Mouse (Mus musculus) ES-Bruce4 (cell line): ENCODE data around the gene Kansl2. TPM values are rescaled to one million over a fixed set of nuclear protein-coding genes. Genes with fewer than 3 reads are reported as not detected.

Experiments
- H3K27ac ChIP-seq: 2 replicates; pipeline ENCODE4 v1.5.1; 2012; ENCODE audit warnings: low read length, inconsistent platforms; ENCODE audit not compliant: insufficient read depth
- H3K27me3 ChIP-seq: 2 replicates; pipeline ENCODE4 v1.6.1; 2012; ENCODE audit warnings: mild to moderate bottlenecking, low read length, inconsistent platforms; ENCODE audit not compliant: control insufficient read depth, poor library complexity, insufficient read depth, severe bottlenecking
- H3K36me3 ChIP-seq: 2 replicates; pipeline ENCODE4 v1.6.1; 2012; ENCODE audit warnings: inconsistent platforms, mild to moderate bottlenecking, low read length, moderate library complexity; ENCODE audit not compliant: control insufficient read depth, poor library complexity, insufficient read depth, severe bottlenecking
- H3K4me1 ChIP-seq: one replicate; pipeline ENCODE4 v1.8.1; 2011; ENCODE audit warnings: low read length; ENCODE audit not compliant: control insufficient read depth, insufficient read depth
- H3K4me3 ChIP-seq: 2 replicates; pipeline ENCODE4 v1.5.1; 2011; ENCODE audit warnings: low read depth, mild to moderate bottlenecking, low read length
- H3K9ac ChIP-seq: 2 replicates; pipeline ENCODE4 v1.6.1; 2012; ENCODE audit warnings: low read depth, mild to moderate bottlenecking, inconsistent platforms; ENCODE audit not compliant: poor library complexity, severe bottlenecking
- H3K9me3 ChIP-seq: replicated peaks from 2 replicates; pipeline ENCODE4 v1.6.1; 2012; ENCODE audit warnings: mild to moderate bottlenecking, low read length, inconsistent platforms; ENCODE audit not compliant: control insufficient read depth, poor library complexity, insufficient read depth, severe bottlenecking
- CTCF ChIP-seq: IDR thresholded peaks from one replicate; pipeline ENCODE4 v1.8.1; 2011; ENCODE audit warnings: low read depth, low read length
- EP300 ChIP-seq: IDR thresholded peaks from 2 replicates; pipeline ENCODE4 v1.6.1; 2011; ENCODE audit warnings: low read depth, low read length; ENCODE audit not compliant: insufficient read depth
- POLR2A ChIP-seq: IDR thresholded peaks from one replicate; pipeline ENCODE4 v1.8.1; 2011; ENCODE audit warnings: low read length; ENCODE audit not compliant: insufficient read depth
- polyA plus RNA-seq: library from polyadenylated mRNA; stranded (reverse); fragments of >200 nt; gene quantifications from 2 replicates; pipeline ENCODE4 v1.2.4, GENCODE M21; 2011; ENCODE audit warnings: low read depth; ENCODE audit not compliant: missing spikeins, insufficient read depth, insufficient read length

Gene Kansl2
- polyA plus RNA-seq, 1 experiment, result 116 TPM

GRCm38 (mm10) chr15:98541064-98541463, 7.0 kb upstream of the Kansl2 start:
- no peaks in the 10 kb centered on the region for H3K27me3 ChIP-seq
- TF ChIP-seq POLR2A (no peak), EP300 (no peak), CTCF (no peak)
- H3K9ac ChIP-seq, result no peak overlapping the region
- H3K4me3 ChIP-seq, result no peak overlapping the region
- H3K9me3 ChIP-seq, result no peaks in the 10 kb centered on the region
- no peak overlapping the region for H3K27ac ChIP-seq
- H3K36me3 ChIP-seq, result peaks cover 48% of the 10 kb centered on the region
- H3K4me1 ChIP-seq, result no peaks in the 10 kb centered on the region

- no peaks in the 10 kb centered on the region for H3K9me3 ChIP-seq
- no peak overlapping the region for H3K9ac ChIP-seq
- H3K27ac ChIP-seq, result no peak overlapping the region
- no peaks in the 10 kb centered on the region for H3K4me1 ChIP-seq
- peaks cover 30% of the 10 kb centered on the region for H3K36me3 ChIP-seq
- TF ChIP-seq POLR2A (no peak), EP300 (no peak), CTCF (no peak)
- H3K4me3 ChIP-seq, result no peak overlapping the region
- H3K27me3 ChIP-seq, result no peaks in the 10 kb centered on the region
Observed at GRCm38 (mm10) chr15:98537923-98538322, 3.9 kb upstream of the Kansl2 start.

- Histone ChIP-seq H3K27me3 (no peaks in the 10 kb centered on the region), H3K4me3 (no peak overlapping the region), H3K9me3 (no peaks in the 10 kb centered on the region), H3K27ac (no peak overlapping the region), H3K9ac (no peak overlapping the region), H3K4me1 (no peaks in the 10 kb centered on the region), H3K36me3 (peaks cover 29% of the 10 kb centered on the region)
- TF ChIP-seq POLR2A (no peak), EP300 (no peak), CTCF (no peak)
Observed at GRCm38 (mm10) chr15:98536828-98537510, 2.9 kb upstream of the Kansl2 start.

GRCm38 (mm10) chr15:98535921-98536320, 1.9 kb upstream of the Kansl2 start:
- Histone ChIP-seq H3K4me3 (no peak overlapping the region), H3K27ac (no peak overlapping the region), H3K36me3 (peaks cover 34% of the 10 kb centered on the region), H3K4me1 (no peaks in the 10 kb centered on the region), H3K9ac (no peak overlapping the region), H3K9me3 (no peaks in the 10 kb centered on the region), H3K27me3 (no peaks in the 10 kb centered on the region)
- TF ChIP-seq CTCF (no peak), EP300 (no peak), POLR2A (no peak)

GRCm38 (mm10) chr15:98533035-98533531, 981 bp downstream of the Kansl2 start:
- peak overlapping the region; percentile 83 for H3K4me3 ChIP-seq
- H3K36me3 ChIP-seq, result peaks cover 48% of the 10 kb centered on the region
- no peaks in the 10 kb centered on the region for H3K4me1 ChIP-seq
- no peak for TF ChIP-seq EP300
- no peak for TF ChIP-seq POLR2A
- H3K27me3 ChIP-seq, result no peaks in the 10 kb centered on the region
- peak overlapping the region; percentile 96 for H3K9ac ChIP-seq
- H3K9me3 ChIP-seq, result no peaks in the 10 kb centered on the region
- peak overlapping the region; percentile 68 for H3K27ac ChIP-seq

- Histone ChIP-seq H3K36me3 (peaks cover 56% of the 10 kb centered on the region), H3K9ac (peak overlapping the region; percentile 96), H3K4me3 (peak overlapping the region; percentile 71), H3K27me3 (no peaks in the 10 kb centered on the region), H3K27ac (no peak overlapping the region), H3K4me1 (peaks cover 2% of the 10 kb centered on the region), H3K9me3 (no peaks in the 10 kb centered on the region)
- no peak for TF ChIP-seq EP300
- TF ChIP-seq POLR2A, result no peak
- TF ChIP-seq CTCF, result no peak
Observed at GRCm38 (mm10) chr15:98532281-98532680, 1.8 kb downstream of the Kansl2 start.
